Mouse (Mus musculus): Measurements from ENCODE around the gene Spata48.
A peak's percentile ranks its signal among the peaks of the same experiment; 100 is the strongest.

The Spata48 gene

GRCm38 (mm10) chr11:11461635-11462560 is at the start of gene Spata48, which contains the start of gene Zpbp:
Spata48 (plus strand) TSS chr11:11462094.
Zpbp (minus strand) TSS chr11:11462408.
- peak; percentile 95 for DNase-seq (ENCODE audit: low spot score)

DNA sequence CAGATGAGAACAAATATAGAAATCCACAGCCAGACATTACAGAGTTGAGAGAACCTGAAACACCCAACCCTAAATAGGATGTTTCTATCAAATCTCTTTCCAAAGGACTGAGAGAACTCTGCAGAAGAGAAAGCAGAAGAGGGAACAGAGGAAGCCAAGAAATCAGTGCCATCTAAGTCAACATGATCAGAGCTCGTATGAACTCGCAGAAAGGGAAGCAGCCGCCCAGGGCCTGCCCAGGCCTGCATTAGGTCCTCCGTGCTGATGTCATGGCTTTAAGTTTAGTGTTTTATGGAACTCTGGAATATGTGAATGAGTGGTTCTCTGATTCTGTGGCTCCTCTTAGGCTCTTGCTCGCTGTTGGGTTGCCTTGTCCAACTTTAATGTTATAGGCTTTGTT is 47.7 kb upstream of the Spata48 start:
- DNase-seq (ENCODE audit: low spot score) = no peak

DNA sequence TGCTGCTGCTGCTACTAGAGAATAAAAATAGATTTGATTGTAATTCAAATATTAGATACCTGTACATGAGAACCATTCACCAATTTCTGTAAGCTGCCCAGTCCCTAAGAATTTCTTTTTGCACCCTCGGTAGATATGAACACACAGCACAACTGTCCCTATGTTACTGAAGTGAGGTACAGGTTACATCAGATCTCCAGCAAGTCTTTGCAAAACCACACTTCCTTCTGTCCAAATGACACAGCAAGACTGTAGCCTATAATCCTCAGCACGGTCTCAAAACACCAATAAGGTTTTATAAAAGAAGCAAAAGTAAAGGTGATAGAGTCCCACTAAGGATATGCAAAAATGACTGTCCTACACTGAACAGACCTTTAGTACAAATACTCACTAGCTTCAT is 44.5 kb upstream of the Spata48 start:
- no peak for DNase-seq (ENCODE audit: low spot score)

DNA sequence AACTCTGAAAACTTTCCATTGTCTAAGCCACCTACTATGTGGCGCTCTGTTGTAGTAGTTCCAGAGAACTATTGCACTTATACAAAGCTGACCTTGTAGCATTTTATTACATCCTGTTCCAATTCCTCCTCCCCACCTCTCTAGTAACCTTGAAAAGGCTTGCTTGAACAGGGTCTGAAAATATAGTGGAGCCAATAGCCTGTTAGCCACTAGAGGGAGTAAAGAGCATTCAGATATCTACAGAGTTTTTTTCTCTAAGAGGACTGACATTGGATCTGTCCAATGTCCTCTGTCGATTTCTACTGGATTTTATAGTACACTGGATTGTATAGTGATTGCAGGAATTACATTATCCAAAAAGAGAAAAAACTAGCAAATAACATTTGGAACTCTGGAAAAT is 6.9 kb upstream of the Spata48 start:
- DNase-seq (ENCODE audit: low spot score) = no peak

GRCm38 (mm10) chr11:11462561-11462890 is 632 bp downstream of the Spata48 start:
- DNase-seq (ENCODE audit: low spot score) = no peak

DNA sequence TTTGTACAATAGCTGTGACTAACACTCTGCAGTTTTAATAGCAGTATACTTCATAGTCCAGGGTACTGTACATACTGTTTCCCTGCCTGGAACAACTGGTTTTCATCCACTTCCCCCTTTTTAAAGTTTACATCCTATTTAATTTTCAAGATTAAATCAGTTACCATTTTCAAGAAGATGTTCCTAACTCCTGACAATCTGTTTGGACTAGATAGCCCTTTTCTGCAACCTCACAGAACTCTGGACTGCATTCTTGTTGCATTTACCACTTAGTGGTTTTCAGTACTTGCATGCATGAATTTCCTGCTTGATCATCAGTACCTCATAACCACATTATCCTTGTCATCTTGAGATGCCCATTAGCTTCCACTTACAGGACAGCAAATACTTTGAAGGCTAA is 7.0 kb downstream of the Spata48 start:
- no peak for DNase-seq (ENCODE audit: low spot score)

DNA sequence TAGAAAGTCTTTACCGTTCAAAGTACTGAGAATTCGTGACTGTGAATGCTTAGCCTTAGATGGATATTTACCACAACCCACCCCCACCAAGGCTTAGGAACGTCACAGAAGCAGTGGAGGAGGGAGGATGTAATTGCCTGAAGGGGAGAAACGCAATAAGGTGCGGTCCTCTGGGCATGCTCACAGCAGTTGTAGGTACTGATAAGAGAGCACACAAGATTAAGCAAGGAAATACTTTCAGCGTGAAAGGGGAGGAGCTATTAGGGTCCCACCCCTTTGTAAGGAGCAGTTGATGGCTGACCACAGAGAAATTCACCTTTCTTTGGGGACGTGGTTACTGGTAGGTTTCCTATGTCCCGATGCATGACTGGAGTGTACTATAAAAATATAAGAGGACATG is 22.5 kb downstream of the Spata48 start:
- no peak for DNase-seq (ENCODE audit: low spot score)

DNA sequence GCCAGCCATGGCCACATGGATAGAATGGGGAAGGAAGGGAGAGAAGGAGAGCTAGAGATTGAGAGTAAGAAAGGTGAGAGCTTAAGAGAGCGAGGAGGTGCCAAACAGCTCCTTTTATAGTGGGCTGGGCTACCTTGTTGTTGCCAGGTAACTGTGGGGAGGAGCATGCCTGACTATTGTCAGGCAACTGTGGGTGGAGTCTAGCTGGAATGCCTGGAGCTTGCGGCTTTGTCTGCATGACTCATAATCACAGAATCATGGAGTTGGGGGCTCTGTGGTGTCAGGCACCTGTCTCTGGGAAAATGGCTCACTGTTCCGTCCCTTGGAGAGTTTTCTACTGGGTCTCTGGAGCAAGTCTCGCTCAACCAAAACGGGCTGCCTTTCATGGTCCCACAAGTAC is 30.1 kb downstream of the Spata48 start:
- DNase-seq (ENCODE audit: low spot score) = no peak

DNA sequence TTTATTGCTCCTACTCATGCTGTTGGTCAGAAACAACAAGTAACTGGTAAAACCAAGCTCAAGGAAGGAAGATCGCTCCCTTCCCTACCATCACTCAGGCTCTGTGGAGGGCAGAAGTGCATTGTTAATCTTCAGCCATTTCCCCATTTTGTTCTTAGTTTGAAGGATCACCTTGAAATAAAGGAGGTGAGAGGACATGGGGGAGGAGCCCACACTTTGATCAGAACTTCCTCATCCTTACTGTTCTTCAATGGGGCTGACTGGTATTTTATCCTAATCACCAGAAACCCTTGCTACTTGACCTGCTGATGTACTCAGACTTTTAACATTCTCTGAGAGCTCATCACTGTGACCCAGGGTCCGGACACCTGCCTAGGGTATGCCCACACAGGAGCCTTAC is 33.8 kb downstream of the Spata48 start:
- DNase-seq (ENCODE audit: low spot score) = no peak

DNA sequence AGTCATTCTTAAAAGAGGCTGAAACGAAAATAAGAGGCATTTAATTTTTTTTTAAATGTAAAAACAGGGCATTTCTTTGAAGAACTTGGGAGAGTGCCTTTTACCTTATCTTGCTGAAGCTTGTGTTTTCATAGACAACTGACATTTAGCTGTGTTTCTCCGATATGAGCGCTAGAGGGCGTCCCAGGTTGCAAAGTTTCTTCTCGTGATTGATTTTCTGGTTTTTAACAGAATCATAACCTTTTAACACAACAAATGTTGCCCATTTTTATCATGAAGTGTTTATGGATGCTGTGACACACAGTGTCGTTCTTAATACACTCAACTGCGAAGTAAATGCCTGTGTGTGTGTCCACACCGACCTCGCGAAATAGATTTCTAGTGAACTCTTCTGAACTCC is 38.0 kb downstream of the Spata48 start:
- peak; percentile 41 for DNase-seq (ENCODE audit: low spot score)

GRCm38 (mm10) chr11:11506187-11506586 is 44.3 kb downstream of the Spata48 start:
- DNase-seq (ENCODE audit: low spot score) = no peak

DNA sequence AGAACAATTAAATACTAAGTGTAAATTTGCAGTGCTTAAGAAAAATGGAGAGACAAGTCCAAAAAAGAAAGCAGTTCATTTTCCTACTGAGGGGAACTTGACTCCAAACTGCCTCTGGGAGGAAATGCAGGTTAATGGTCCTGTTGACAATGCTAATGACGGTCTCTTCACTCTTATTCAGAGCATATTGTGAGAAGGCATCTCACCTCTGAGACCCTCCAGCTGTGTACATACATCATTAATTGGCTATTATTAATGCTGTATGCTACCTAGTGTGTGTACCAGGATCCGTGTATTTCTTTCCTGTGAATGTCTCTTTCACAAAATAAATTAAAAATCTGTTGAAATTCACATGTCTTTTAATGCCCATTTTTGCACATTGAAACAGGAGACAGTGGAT is 47.5 kb downstream of the Spata48 start:
- DNase-seq (ENCODE audit: low spot score) = no peak

GRCm38 (mm10) chr11:11512056-11512455 is 50.2 kb downstream of the Spata48 start:
- no peak for DNase-seq (ENCODE audit: low spot score)

DNA sequence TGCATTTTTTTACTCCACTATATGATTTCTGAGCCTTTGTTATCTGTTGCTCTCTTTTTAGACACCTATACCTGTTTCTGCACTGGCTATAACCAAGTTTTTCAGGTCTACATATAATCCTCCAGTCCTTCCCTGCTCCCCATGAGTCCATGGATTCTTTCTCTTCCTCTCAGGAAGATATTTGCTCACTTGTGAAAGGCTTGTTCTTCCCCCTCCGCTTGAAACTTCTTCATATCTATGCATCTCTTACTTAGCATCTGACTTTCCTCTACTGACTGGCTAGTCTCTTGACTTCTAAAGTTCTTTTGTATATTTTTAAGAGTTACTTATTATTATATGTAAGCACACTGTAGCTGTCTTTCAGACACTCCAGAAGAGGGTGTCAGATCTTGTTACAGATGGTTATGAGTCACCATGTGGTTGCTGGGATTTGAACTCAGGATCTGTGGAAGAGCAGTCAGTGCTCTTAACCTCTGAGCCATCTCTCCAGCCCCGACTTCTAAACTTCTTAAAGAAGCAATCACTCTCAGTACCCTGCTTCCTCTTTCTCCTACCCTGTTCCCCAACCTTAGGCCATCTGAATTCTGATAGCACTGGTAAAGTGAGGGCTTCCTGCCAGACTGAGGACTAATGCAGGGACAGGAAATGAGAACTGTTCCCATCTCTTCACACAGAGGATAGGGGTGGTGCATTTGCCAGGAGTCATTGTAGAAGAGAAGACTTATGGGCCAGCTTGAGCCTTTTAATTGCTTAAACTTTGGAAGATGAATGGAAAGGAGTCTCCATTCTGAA is 51.3 kb downstream of the Spata48 start:
- no peak for DNase-seq (ENCODE audit: low spot score)

DNA sequence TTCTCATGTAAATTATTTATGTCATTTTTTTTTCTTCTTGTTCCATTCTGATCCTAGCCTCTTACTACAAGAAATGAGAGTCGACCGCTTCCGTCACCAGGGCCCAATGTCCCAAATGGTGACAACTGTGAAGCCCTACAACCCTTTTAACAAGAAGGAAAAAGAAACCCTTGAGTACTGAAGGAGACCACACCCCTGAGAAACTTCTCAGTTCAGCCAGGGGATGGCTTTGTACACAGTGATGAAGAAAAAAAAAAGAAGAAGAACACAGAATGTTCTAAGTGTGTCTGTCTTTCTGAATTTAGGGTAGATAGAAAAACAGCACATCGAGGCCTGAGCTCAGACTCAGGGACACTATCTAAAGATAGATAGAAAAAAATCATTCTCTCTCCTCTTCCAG is 53.0 kb downstream of the Spata48 start:
- no peak for DNase-seq (ENCODE audit: low spot score)

DNA sequence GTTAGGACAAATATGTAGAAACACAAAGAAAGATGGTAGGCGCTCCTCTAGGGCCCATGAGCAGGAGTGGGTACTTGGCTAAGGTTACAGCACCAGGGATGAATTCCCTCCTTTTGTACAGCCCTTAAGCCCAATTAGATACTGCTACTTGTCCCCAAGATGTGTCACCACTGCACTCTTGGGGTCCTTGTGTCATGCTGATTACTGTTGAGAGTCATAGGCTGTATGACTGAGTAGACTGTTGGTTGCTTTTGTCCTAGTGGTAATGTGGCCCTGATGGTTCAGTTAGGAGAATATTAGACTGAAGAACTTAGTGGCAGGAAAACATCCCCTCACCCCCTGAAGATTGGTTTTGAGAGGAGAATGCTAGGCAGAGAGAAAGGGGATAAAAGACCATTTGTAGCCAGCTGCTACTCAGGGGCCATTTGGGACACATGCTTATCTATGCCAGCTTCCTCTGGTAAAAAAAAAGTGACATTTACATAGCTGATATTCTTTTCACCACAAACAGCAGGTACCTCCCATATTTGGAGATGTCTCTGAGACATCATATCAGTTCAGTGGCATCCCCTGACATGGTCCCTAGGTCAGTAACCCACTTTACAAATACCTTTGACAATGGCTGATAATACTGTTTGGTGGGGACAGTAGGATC is 56.0 kb downstream of the Spata48 start:
- no peak for DNase-seq (ENCODE audit: low spot score)

DNA sequence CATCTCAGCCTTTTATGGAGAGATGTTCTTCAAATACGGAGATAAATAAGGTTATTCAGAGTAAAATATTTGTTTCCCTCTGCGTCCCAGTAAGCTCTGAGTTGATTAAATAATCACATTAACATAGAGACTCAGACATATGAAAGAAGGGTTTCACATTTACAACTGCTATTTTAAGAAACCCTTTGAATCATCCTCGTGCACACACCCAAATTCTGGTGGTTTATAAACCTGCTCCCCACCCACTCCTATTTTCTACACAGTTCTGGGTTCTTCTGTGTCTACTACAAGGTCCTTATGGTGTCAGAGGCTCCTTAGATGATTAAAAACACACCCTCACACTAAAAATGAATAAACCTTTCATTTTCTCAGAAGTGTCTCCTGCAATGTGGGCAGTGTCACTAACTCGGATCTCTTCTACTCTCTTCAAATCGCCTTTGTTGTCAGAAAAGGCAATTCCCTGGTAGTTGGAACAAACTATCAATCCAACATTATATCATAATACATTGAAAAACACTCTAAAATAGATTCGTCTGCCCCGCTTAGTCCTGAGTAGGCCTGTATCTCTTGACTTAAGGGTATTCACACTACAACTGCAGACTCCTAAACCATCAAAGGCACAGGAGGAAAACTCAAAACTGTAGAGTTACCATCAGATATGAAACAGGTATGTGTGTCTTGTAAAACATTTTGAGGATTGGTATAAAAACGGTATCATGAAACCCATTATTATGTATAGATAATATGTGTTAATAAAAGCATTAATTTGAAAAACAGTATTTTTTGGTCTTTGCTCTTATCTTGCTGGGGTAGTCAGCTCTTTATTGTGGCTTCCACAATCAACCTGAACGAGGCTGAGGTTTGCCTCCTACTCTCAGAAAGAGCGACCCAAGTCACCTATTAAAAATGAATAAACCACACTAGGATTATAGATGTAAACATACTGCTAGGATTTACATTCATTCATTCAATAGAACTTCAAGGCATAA is 57.7 kb downstream of the Spata48 start:
- DNase-seq (ENCODE audit: low spot score) = no peak

- DNase-seq (ENCODE audit: low spot score) = no peak
These were observed 60.1 kb downstream of the Spata48 start for GRCm38 (mm10) chr11:11521908-11522441.

DNA sequence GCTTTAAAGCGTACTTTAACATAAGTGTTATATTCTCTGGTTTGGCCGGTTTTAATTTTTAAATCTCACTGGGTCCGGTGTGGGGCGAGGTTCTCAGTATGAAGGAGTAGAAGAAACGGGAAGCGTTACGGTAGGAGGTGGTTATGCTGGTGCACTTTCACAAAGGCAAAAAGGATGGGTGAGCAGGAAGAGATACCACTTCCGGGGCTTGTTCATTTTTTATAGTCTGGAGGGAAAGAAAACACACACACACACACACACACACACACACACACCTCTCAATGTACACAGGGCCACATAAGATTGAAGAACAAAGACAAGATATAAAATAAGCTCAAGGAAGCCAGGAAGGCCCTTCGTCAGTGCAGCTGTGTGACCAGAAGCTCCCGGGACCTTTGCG is 66.9 kb downstream of the Spata48 start:
- DNase-seq (ENCODE audit: low spot score) = no peak

- no peak for DNase-seq (ENCODE audit: low spot score)
These were observed 67.3 kb downstream of the Spata48 start for GRCm38 (mm10) chr11:11529165-11529564.

DNA sequence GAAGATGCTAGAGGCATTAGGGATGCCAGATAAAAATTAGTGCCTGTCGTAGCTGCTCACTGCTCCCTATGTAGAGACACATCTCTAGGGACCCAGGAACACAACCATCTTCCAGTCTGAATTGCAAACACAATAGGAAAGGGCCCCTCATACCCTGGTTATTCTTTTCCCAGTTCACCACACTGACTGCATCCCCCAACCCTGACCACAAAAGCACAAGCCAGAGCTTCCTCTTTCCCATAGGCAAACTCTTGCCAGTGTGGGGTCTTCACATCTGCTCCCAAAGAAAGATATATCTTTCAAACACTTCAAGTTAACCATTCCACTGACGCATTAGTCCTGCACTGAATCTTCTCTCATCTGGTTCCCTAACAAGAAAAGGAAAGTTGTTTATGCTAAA is 68.2 kb downstream of the Spata48 start:
- DNase-seq (ENCODE audit: low spot score) = no peak

Data from testis, postnatal 10 days (tissue).